Mouse (Mus musculus) heart, postnatal 25 days (tissue): ENCODE results near the gene Slc39a12. TPM values are rescaled to one million over a fixed set of nuclear protein-coding genes. Genes with fewer than 3 reads are reported as not detected.

Experiments used
- DNase-seq: peaks from one replicate; pipeline ENCODE4 v3.0.0; 2022; ENCODE audit warnings: low spot score
- intact Hi-C: fragments of 180-260 bp; cut with DNase I; formaldehyde crosslinking; loops from one replicate; pipeline ENCODE4 v1.15.1; 2025
- total RNA-seq, 2 experiments: library from RNA; stranded (reverse); gene quantifications; 2 replicates each; pipeline ENCODE4 v1.2.3; 2021

Slc39a12 gene
- total RNA-seq: under 1 TPM in 1 of 2 experiments, not detected in 1; 0.08 TPM

GRCm38 (mm10) chr2:14388162-14388561, at the start of gene Slc39a12:
Slc39a12 (plus strand) TSS chr2:14388316.
- intact Hi-C loops: no loop called here
- no peak for DNase-seq

GRCm38 (mm10) chr2:14341652-14342308, 46.3 kb upstream of the Slc39a12 start:
- peak; percentile 61 for DNase-seq
- intact Hi-C loops: no loop called here

GRCm38 (mm10) chr2:14342309-14342839, 45.7 kb upstream of the Slc39a12 start:
- intact Hi-C loops: no loop called here
- DNase-seq: no peak

GRCm38 (mm10) chr2:14388856-14389255, 740 bp downstream of the Slc39a12 start:
- intact Hi-C loops: no loop called here
- DNase-seq: no peak

- no peak for DNase-seq
- intact Hi-C loops: no loop called here
Observed at GRCm38 (mm10) chr2:14390900-14391299, 2.8 kb downstream of the Slc39a12 start.

DNA sequence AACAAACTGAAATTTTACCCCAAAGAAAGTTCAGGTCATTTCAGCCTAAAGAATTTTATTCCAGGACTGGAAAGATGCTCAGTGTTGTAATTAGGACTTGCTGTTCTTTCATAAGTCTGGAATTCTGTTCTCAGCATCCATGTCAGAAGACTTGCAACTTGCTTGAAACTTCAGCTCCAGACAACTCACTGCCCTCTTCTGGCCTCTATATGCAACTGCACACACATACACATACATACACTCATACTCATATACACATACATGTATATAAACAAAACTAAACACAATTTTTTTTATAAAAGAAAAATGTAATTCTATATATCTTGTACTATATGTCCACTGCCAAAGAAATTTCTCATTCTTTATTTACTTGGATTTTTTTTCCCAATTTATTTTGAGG, 14.9 kb downstream of the Slc39a12 start:
- DNase-seq: no peak
- intact Hi-C loops: no loop called here

DNA sequence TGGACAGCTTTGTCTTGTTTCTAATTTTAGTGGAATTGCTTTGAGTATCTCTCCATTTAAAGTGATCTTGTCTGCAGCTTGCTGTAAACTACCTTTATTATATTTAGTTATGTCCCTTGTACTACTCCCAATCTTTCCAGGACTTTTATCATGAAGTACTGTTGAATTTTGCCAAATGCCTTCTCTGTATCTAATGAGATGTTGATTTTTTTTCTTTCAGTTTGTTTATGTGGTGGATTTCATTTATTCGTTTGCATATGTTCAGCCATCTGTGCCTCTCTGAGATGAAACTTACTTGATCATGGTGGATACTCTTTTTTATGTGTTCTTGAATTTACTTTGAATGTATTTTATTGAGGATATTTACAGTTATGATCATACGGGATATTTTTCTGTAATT, 40.9 kb downstream of the Slc39a12 start:
- intact Hi-C loops: no loop called here
- no peak for DNase-seq

GRCm38 (mm10) chr2:14447322-14447721, 59.2 kb downstream of the Slc39a12 start:
- intact Hi-C loops: no loop called here
- no peak for DNase-seq

- intact Hi-C loops: no loop called here
- DNase-seq: no peak
Observed at GRCm38 (mm10) chr2:14450866-14451265, 62.8 kb downstream of the Slc39a12 start.

- intact Hi-C loops: no loop called here
- no peak for DNase-seq
Observed at GRCm38 (mm10) chr2:14454946-14455631, 67.0 kb downstream of the Slc39a12 start.

DNA sequence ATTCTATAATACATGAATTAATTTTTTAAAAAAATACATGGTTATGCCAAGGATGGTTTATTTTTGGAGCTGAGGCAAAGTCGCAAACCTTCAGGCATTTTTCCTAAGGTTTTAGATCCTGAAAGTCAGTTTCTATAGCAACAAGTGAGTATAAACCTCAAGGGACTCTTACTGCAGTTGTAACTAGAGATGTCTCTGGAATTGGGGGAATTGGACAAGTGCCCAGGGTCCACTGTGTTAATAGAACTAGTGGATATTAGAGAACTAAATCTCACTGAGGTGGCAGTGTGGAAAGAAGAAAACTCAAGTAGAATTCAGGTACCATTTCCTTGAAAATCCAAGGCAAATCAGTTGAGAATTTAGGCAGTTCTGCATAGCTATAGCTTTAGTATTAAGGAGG, 76.3 kb downstream of the Slc39a12 start:
- DNase-seq: no peak
- intact Hi-C loops: no loop called here

DNA sequence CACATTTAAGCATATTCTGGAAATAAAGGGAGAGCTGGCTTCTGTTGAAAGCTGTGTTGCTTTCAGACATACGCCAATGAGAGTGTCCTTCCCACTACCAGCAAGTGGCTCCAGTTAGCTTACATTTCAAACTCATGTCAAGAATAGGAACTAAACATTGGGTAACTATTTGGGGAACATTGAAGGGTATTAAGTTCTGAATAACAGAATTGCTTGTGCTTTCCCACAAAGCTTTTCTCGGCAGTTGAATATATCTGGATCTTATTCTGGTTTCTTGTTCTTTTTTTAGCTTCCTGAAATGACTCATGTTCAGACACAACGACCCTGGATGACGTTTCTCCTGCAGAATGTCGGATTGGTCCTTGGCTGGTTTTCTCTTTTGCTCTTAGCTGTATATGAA, 106.0 kb downstream of the Slc39a12 start:
- no peak for DNase-seq
- intact Hi-C loops: loop anchor here (10.0 kb wide), 1 partner anchor 111 kb away; the partner anchor contains the start of gene Cacnb2

- DNase-seq: no peak
- intact Hi-C loops: loop anchor here (10.0 kb wide), 1 partner anchor 109 kb away; the partner anchor contains the start of gene Cacnb2
Observed at GRCm38 (mm10) chr2:14496150-14496549, 108.0 kb downstream of the Slc39a12 start.

DNA sequence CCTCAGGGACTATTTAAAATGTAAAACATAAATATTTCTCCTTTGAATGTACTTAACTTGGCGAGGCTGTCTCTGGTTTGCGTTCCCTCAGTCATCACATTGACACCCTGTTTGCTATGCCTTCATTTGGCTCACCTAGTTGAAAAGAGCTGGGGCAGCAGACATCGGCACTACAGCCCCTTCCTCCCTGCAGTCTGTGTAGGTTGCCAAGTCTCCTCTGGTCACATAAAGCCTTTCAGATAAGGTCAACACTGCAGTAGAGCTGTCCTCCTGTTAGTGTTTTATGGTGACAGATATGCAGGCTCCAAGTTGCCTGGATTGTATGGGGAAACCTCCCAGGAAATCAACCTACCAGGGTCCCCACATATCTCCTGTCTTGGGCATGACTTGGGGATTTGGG, 114.4 kb downstream of the Slc39a12 start:
- intact Hi-C loops: no loop called here
- DNase-seq: no peak

GRCm38 (mm10) chr2:14518237-14518636, 130.1 kb downstream of the Slc39a12 start:
- DNase-seq: no peak
- intact Hi-C loops: no loop called here

- no peak for DNase-seq
- intact Hi-C loops: no loop called here
Observed at GRCm38 (mm10) chr2:14534325-14535077, 146.4 kb downstream of the Slc39a12 start.

DNA sequence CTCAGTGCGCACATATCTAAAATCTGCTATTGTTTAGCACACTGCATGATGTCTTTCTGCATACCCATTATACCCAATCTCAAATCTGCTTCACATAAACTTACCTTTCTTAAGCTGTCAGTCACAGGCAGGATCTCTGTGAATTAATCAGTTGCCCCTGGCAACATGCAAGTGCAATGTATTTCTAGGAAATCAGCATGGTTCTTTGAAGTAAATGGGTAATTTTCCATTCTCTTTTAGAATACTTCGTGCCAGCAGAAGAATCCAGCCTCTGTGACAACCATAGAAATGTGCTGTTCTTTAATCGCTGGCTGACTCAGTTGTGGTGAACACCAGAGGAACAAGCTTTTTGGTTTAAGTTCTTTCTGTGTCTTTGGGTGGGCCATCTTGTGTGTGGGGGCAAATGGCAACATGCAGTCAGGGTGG, 147.1 kb downstream of the Slc39a12 start:
- intact Hi-C loops: no loop called here
- DNase-seq: no peak

DNA sequence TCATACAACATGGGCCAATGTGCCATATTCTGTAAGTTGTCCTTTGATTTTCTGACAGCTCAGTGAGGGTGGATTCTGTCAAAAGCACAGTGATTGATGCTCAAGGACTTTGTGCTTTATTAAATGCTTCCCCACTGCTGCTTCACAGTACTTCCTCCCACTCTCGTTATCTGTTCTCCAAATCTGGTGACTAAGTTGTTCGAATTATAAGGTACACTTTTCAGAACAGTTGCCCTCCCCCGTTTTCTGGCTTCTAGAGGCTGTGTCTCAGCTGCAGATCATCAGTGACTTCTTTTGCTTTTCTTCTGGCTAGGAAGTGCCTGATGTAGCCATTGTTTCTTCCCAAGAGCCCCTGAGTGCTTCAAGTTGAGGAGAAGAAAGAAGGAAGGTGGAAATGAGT, 149.7 kb downstream of the Slc39a12 start:
- DNase-seq: no peak
- intact Hi-C loops: no loop called here

DNA sequence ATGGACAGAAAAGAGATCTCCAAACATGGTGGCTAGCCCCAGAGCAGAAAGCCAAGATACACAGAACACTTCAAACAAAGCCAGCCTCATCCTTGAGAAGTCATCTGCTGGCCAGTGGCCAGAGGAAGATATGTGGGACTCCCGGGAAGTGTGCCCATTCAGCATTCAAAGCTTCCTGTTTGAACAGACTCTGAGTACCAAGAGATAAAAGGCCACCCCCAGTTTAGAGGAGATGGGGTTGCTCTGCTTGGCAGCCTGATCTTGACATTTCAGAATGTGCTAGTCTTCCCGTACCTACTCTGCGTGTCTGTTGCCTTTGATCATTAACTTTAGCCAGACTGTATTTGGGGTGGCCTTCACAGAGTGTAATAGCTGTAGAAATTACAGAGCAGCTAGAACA, 155.2 kb downstream of the Slc39a12 start:
- intact Hi-C loops: no loop called here

DNA sequence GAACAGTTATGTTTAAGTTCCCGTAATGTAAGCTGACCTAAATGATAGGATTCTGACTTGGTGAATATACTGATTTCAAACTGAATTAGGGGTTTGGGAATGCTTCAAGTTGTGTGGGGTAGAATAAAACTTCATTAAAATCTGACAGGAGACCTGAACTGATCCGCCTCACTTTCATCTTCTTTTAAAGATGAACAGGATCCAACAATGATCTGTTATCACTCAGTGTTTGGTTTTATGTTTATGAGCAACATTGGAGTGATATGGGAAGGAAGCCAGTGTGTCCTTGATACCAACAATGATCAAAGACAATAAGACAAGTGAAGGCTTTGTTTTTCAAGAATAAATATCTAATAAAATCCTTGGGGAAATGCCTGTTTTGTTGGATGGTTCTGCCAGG, 155.7 kb downstream of the Slc39a12 start:
- DNase-seq: no peak
- intact Hi-C loops: no loop called here

More for the DNA sequence above, 155.2 kb downstream of the Slc39a12 start:
- DNase-seq: no peak
